Mouse (Mus musculus): ENCODE results near the gene Csf2ra.

- TF ChIP-seq CTCF (IDR thresholded peaks at IDR 0.05; ENCODE audit: low read depth) = no peak
- no peak for TF ChIP-seq EP300 (IDR thresholded peaks at IDR 0.05; ENCODE audit: low read depth)
Observed at GRCm38 (mm10) chr19:61199836-61200235, 28.4 kb downstream of the Csf2ra start.
